Mouse (Mus musculus): Measurements from ENCODE around the gene Gm5447.

Gm5447 gene

GRCm38 (mm10) chr13:30985598-30986466 is 11.8 kb downstream of the Gm5447 start:
- in situ Hi-C loops (cut with MseI, MboI): loop anchor here (25.0 kb wide), 1 partner anchor 424 kb away; no protein-coding TSS in a partner anchor

DNA sequence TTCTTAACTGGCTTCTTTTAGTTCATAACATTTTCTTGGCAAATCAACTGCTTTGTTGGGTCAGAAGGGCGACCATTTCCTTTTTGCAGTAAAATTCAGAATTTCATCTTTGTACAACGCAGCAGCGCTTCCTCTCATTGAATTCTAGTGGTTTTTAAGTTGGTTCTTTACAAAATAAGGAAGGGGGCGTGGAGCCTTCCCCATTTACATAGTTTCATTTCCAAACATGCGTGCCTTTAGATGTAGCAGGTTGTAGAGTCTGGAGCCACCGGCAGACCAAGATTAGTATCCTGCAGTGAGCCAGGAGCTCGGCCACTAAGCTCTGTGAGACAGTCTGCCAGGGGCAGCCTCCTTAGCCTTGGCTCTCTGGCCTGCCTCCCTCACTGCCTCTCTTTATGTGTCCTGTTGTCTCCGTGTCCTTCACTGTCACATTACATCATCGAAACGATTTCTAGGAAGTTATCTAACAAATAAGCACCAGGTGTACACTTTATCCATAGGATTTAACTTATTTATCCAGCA is 13.0 kb downstream of the Gm5447 start:
- in situ Hi-C loops (cut with MseI, MboI): loop anchor here (25.0 kb wide), 1 partner anchor 425 kb away; no protein-coding TSS in a partner anchor

GRCm38 (mm10) chr13:30987686-30988085 is 13.7 kb downstream of the Gm5447 start:
- in situ Hi-C loops (cut with MseI, MboI): loop anchor here (25.0 kb wide), 1 partner anchor 425 kb away; no protein-coding TSS in a partner anchor

GRCm38 (mm10) chr13:30989710-30990109 is 15.7 kb downstream of the Gm5447 start:
- in situ Hi-C loops (cut with MseI, MboI): loop anchor here (25.0 kb wide), 1 partner anchor 427 kb away; no protein-coding TSS in a partner anchor

DNA sequence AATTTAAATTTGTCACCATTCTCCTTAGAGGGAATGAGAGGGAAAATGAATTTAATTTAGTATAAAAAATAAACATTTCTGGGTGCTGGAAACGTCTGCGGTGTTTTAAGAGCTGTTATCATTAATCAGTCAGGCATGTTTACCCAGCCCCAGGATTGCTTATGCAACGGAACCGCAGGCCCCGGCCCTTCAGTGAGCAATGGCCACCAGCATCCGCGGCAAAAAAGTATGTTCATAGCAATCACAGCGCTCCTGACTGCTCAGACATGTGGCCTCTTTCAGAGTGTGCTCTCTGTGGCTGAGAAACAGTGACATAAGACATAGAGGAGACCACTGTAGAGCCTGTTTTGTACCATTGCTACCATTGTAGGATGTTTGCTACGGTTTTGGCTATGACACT is 16.2 kb downstream of the Gm5447 start:
- in situ Hi-C loops (cut with MseI, MboI): loop anchor here (25.0 kb wide), 1 partner anchor 428 kb away; no protein-coding TSS in a partner anchor

DNA sequence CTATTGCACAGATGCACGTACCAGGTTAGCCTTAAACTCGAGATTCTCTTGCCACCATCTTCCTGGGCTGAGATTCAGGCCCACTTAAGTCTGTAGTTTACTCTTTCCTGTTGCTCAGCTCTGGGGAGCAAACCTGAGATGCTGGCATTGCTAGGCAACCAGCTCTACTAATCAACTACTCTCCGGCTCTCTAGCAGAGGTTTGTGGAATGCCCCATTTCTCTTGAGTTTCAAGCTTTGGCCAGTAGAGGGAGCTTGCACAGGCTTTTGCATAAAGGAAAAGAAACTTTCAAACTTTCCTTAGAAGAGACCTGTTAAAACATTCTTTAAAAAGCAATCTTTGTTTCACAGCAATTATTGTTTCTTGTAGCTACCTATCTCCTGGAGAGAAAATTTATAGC is 19.8 kb downstream of the Gm5447 start:
- in situ Hi-C loops (cut with MseI, MboI): loop anchor here (25.0 kb wide), 1 partner anchor 432 kb away; no protein-coding TSS in a partner anchor

- in situ Hi-C loops (cut with MseI, MboI): loop anchor here (25.0 kb wide), 1 partner anchor 432 kb away; no protein-coding TSS in a partner anchor
Observed at GRCm38 (mm10) chr13:30994249-30994858, 20.4 kb downstream of the Gm5447 start.

- in situ Hi-C loops (cut with MseI, MboI): loop anchor here (25.0 kb wide), 1 partner anchor 435 kb away; no protein-coding TSS in a partner anchor
Observed at GRCm38 (mm10) chr13:30997526-30998253, 23.7 kb downstream of the Gm5447 start.

- in situ Hi-C loops (cut with MseI, MboI): loop anchor here (25.0 kb wide), 1 partner anchor 437 kb away; no protein-coding TSS in a partner anchor
Observed at GRCm38 (mm10) chr13:30999799-31000198, 25.8 kb downstream of the Gm5447 start.

GRCm38 (mm10) chr13:31004458-31004857 is 30.5 kb downstream of the Gm5447 start:
- in situ Hi-C loops (cut with MseI, MboI): no loop called here

- in situ Hi-C loops (cut with MseI, MboI): no loop called here
Observed at GRCm38 (mm10) chr13:31004995-31005394, 31.0 kb downstream of the Gm5447 start.

DNA sequence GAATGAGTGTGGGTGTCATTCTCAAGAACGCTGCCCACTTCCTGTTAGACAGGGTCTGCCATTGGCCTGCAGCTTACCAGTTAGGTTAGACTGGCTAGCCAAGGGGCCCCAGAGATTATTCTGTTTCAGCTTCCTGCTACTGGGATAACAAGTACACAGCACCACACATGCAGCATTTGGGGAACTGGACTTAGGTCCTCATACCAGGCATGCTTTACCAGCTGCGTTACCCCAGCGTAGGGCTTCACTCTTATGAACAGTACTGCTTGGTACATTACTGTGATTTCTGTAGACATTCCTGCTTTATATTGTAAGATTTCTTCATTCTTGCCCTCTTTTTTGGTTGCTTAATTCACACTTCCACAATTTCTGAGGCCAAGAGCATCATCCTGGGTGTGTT is 43.5 kb downstream of the Gm5447 start:
- in situ Hi-C loops (cut with MseI, MboI): no loop called here

DNA sequence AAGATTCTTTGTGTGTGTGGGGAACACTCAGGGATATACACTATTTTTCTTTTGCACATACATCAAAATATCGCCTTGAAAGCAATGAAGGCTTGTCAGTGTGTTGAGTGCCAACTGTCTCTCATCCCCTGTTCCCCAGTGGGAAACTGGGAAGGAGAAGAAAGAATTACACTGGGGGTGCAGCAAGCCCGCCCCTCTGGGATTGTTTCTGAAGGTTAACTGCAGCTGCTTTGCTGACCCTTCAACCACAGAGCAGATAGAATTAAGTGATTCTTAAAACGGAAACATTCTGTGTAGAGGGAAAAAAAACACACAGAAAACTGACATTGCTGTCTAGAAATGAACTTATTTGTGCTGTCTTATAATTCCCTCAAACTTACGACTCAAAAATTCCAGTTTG is 47.5 kb downstream of the Gm5447 start:
- in situ Hi-C loops (cut with MseI, MboI): no loop called here

DNA sequence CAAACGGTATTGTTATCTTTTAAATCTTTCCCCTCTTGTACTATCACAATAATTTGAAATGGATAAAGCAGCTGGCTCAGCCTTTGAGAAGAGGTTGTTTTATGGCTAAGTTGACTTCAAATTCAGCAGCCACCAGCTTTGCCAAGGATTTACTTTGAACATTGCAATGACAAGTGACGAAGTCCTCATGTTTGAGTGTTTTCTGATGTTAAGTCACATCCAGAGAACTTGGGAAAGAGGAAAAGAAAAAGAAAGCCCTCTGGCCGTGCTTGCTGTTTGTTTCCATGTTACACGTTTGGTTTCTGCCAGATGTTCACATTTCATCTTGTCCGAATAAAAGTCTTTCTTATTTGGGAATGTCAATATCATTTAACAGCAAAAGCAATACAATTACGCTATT is 47.9 kb downstream of the Gm5447 start:
- in situ Hi-C loops (cut with MseI, MboI): no loop called here

DNA sequence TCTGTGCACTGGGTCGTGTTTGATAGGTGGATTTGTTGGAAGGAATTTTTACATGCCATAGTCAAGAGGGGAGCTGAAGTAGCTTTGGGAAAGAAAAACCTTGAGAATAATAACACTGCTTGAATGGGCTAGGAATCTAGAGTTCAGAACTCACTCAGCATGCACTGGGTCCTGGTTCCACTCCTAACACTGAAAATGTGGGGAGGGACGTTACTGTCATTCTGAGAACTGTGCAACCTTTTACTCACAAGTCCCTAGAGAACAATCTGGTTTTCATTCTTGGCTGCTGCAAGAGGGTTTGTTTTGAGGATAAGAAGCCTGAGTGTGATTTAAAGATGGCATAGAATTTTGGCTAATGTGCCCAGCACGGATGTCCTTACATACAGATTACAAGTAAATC is 49.7 kb downstream of the Gm5447 start:
- in situ Hi-C loops (cut with MseI, MboI): no loop called here

All from mouse trophoblast stem cell (cell line).